Mouse (Mus musculus) gonadal fat pad, adult 2 months (tissue): ENCODE measurements around the gene Lrrc32. TPM values are rescaled to one million over a fixed set of nuclear protein-coding genes. Genes with fewer than 3 reads are reported as not detected.

ENCODE experiments used
- DNase-seq: peaks from one replicate; pipeline ENCODE4 v3.0.0-alpha.2; 2012; ENCODE audit warnings: low read depth
- polyA plus RNA-seq: library from polyadenylated mRNA; depleted of rRNA; stranded (reverse); fragments of >200 nt; gene quantifications from 2 replicates; pipeline ENCODE4 v1.2.3, GENCODE M21; 2012

Gene Lrrc32
- polyA plus RNA-seq, 1 experiment = 18.2 TPM

DNA sequence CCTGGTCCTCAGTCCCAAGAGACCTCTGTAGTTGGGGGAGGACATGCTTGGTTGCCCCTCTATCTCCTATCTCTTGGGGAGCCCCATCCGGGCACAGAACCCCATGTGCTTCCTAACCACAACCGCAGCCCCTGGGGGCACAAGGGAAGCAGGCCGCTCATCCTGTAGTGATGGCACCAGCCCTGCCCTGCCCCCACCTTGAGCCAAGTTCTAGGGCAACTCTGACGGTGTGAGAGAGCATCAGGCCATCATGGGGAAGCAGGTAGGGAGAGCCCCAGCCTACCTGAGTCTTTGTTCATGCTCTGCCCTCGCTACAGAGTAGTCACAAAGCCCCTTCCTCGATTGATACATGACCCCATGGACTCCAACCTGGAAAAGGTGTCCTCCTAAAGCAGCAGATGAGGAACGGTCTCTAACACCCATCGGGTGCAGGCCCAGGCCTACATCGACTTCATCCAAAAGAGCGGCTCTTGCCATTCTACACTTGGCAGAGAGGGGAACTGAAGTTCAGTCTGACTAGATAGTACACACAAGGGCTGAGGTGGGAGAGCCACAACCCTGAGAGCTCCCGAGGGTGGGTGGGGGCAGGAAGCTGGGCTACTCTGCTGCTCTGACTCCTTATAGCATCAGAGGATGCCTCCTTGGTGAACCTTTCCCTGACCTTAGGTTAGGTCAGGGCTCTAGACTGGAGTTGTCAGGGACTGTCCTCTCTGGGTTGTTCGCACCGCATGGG is 519 bp upstream of the Lrrc32 start:
- DNase-seq = no peak

DNA sequence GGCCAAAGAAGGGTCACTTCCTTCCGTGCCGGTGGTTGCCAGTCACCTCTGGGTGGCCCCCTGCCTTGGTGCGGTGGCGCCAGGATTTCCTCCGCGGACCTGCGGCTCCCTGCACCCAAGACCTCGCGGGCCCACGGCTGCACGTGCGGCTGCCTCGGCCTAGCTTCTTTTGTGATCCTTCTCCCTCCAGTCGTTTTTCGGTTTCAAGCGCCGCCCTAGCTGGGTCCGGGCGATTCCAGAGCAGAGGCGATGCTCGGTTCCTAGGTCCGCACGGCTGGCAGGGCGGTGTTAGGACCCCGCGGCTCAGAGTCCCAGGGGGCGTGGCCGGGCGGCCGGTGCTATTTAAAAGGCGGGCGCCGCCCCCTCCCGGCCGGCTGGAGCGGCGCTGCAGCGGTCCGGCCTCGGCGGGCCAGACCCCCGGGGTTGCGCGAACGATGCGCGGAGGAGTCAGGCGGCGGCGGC is 571 bp downstream of the Lrrc32 start:
- no peak for DNase-seq

DNA sequence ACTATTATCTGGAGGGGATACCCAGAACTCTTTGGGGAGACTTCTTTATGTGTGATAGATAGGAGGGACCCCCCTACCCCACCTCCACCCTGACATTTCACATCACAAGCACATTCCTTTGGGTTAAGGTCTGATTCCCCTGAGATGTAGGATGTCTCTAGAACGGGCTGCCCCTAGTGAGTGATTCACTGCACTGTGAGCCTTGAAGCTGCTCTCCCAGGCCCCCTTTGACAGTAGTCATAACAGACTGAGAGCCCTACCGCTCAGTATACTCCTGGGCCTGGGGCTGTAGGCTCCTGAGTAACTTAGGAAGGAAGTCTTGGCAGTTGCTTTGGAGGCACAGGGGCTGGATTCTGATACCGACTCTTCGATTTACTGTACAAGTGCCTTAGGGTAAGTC is 1.2 kb downstream of the Lrrc32 start:
- no peak for DNase-seq

- no peak for DNase-seq
These were observed 1.8 kb downstream of the Lrrc32 start for GRCm38 (mm10) chr7:98490911-98491310.

DNA sequence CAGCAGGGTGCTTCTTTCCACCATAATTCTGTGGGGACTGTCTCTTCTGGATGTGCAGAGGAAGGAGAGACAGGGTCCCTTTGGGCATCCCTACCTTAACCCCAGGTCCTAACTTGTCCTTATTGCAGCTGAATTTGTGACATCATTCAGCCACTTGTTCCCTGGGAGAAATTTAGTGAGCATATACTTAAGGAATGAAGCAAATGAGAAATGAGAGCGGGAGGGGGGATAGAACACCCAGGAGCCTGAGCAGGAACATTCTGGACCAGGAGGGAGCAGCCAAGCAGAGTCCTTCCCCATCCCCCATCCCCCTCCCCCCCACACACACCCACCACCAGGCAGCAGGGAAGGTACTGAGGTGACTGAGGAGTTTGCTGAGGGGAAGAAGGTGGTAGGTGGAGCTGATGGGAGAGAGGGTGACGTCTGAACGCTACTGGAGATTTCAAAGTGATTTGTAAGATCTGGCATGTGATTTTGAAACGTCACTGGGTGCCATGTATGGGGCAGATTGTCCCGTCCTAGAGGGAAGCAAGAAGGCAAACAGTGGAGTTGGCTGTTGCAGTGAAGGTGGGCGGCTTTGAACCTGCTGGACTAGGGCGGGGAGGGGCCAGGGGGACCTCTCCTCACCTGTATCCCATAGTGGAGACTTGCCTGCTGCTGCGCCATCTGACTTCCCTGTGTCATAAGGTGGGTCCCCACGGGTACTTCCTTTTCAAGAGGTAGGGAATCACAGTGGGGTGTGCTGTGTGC is 2.5 kb downstream of the Lrrc32 start:
- DNase-seq = no peak

GRCm38 (mm10) chr7:98492331-98492730 is 3.2 kb downstream of the Lrrc32 start:
- DNase-seq = no peak

DNA sequence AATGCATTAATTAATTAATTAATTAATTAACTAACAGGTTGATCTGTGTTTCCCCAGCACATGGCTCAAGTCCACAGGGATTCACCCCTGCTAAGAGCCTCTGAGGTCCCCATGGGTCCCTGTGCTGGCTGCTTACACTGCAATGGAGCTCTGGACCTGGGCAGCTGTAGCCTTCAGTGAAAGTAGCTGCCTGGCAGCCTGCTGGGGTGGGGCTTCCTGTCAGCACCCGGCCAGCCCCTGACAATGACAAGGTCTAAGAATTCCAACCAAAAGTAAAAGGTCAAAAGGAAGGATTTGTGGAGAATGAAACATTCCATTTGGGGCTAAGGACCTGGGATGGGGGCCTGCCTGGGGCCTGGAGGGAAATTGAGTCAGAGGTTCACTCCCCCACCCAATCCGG is 4.2 kb downstream of the Lrrc32 start:
- no peak for DNase-seq

DNA sequence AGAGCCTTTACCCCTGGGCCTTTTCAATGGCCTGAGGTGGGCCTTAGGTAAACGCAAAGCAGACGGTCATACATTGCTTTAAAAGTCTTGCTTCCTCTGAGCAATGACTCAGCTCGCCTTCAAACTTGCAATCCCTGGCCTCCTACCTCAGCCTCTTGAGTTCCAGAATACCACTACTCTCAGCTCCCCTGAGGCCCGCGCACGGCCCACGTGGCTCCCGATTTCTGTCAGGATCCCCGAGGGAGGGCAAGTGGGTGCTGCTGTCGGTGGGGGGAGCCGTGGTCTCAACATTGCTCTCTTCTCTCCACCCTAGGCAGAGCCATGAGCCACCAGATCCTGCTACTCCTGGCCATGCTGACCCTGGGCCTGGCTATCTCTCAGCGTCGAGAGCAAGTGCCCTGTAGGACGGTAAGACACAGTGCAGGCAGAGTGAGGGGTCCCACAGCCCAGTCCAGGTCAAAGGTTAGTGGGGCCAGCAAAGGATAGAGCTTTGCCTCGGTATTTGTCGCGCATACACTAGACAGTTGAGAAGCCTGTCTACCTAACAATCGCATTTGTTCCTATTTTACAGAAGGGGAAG is 4.9 kb downstream of the Lrrc32 start:
- no peak for DNase-seq

DNA sequence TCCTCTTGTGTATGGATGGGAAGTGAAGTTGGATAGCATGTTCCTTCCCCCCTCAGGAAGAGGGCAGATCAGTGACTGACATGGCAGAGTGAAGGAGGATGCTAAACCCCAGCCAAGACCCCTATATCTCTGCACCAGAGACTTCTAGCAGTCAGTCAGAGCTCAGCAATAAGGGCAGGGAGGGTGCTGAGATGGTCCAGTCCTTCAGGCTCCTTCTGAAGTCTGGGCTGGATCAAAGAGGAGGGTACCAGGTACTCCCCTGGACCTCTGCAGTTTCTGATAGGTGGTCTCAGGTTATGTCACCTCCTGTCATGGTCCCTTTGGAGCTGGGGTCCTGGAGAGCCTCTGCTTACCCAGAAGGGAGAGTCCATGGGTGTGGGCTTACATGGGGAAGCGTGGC is 6.5 kb downstream of the Lrrc32 start:
- DNase-seq = no peak

- no peak for DNase-seq
These were observed 8.4 kb downstream of the Lrrc32 start for GRCm38 (mm10) chr7:98497451-98497850.

GRCm38 (mm10) chr7:98498101-98498500 is 9.0 kb downstream of the Lrrc32 start:
- no peak for DNase-seq

DNA sequence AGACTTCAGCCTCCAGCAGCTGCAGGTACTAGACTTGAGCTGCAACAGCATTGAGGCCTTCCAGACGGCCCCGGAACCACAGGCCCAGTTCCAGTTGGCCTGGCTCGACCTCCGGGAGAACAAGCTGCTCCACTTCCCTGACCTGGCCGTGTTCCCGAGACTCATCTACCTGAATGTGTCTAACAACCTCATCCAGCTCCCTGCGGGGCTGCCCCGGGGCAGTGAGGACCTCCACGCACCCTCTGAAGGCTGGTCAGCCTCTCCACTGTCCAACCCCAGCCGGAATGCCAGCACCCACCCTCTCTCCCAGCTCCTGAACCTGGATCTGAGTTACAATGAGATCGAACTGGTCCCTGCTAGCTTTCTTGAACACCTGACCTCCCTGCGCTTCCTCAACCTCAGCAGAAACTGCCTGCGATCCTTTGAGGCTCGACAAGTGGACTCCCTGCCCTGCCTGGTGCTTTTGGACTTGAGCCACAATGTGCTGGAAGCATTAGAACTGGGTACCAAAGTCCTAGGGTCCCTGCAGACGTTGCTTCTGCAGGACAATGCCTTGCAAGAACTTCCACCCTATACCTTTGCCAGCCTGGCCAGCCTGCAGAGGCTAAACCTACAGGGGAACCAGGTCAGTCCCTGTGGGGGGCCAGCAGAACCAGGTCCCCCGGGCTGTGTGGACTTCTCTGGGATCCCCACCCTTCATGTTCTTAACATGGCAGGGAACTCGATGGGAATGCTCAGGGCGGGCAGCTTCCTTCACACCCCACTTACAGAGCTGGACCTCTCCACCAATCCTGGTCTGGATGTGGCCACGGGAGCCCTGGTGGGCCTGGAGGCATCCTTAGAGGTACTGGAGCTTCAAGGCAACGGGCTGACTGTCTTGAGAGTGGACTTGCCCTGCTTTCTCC is 9.8 kb downstream of the Lrrc32 start:
- no peak for DNase-seq

DNA sequence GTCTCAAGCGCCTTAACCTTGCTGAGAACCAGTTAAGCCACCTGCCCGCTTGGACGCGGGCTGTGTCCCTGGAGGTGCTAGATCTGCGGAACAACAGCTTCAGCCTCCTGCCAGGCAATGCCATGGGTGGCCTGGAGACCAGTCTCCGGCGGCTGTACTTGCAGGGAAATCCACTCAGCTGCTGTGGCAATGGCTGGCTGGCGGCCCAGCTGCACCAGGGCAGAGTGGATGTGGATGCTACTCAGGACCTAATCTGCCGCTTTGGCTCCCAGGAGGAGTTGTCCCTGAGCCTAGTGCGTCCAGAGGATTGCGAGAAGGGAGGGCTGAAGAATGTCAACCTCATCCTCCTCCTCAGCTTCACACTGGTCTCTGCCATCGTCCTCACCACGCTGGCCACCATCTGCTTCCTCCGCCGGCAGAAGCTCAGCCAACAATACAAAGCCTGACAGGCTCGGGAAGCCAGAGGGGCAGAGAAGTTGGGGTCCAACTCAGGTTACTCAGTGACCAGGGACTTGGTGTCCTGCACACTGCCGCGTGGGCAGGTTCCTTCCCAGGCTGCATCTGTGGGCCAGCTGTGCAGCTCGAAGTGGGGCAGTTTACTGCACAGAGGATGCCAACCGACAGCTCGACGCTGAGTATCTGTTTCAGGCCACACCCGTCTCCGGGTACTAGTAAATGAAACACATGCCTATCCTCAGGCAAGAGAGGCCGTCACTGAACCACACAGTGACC is 10.6 kb downstream of the Lrrc32 start:
- DNase-seq = no peak

GRCm38 (mm10) chr7:98500470-98500869 is 11.4 kb downstream of the Lrrc32 start:
- no peak for DNase-seq

DNA sequence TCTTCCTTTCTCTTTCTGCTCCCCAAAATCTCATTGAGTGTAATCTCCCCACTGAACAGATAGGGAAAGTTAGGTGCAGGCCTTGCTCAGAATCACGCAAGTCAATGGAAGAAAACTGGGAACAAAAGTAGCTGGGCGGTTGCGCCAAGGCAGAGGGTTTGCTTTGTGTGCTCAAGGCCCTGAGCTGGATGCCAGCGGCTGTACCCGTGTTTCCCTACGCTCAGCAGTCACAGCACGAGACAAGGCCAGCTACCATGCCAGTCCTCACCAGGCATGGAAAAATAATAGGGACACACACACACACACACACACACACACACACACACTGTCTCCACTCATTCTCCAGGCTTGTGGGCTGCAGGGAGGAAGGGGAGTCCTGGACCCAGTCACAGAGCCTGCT is 12.0 kb downstream of the Lrrc32 start:
- no peak for DNase-seq

GRCm38 (mm10) chr7:98502921-98503320 is 13.8 kb downstream of the Lrrc32 start:
- DNase-seq = no peak

DNA sequence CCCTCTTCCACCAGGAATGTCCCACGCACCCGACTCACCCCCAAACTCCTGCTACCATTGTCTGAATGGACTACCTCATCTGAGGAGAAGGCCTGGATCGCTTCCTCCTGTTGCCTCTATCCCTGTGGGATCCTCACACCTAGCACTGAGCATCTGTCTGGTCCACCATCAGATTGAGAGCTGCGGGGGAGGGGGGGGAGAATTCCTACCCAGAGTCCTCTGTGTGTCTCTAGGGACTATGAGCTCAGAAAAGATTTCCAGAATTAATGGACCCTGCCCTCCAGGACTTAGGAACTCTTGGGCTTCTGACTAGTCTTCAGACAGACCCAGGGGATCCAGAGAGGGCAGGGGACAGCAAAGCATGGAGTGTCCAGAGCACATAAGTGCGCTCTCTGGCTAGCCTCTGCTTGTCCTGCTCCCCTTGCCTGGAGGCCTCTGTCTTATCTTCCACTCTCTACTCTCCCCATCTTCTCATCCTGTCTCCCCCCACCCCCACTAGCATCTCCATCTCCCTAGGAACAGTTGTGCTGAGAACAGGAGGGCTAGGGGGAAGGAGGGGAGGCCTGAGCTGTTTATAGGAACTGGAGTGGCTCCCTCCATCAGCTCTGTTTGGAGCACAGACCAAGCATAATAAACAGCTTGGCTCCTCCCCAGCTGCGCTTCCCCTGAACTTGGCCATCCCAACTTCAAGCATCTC is 15.0 kb downstream of the Lrrc32 start:
- DNase-seq = no peak

- no peak for DNase-seq
These were observed 15.7 kb downstream of the Lrrc32 start for GRCm38 (mm10) chr7:98504726-98505314.

- DNase-seq = no peak
These were observed 16.6 kb downstream of the Lrrc32 start for GRCm38 (mm10) chr7:98505664-98506063.
